8 mouse cellular contexts compared by ENCODE assay signal in the genomic region with DNA sequence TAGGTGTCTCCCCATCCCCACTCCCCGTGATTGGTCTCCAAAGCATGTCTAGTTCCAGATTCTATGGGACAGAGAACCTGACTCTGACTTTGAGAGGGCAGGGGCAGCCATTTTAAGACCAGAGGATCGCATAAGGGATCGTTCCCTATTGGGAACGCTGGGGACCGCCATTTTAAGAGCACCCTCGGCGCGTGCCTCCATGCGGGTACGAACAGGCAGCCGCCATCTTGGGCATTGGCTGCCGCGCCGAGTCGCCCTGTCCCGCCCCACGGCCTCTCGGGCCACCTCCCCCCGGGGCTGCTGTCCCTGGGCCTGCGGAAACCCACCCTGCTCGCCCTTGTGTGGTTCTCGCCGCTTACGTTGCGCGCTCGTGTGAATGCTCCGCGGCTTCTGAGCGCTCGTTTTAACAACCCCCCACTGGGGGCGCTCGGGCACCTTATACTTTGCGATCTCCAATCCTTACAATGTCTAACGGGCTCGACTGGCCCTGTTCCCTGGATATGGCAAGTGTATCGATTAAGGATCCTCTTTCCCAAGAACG. TPM values are rescaled to one million over a fixed set of nuclear protein-coding genes. Genes with fewer than 3 reads are reported as not detected.
DNase-seq lines count a peak whose midpoint lies in the region; ATAC-seq lines count a peak whose summit lies in the region.

Gene Bscl2, plus strand, starts transcription at position 217 of the 541 bp plus-strand sequence.

- peak within 1 kb of the TSS; percentile 98 for H3K27ac ChIP-seq in hindbrain, embryonic 12.5 days

- peak within 1 kb of the TSS; percentile 75 for H3K4me2 ChIP-seq in hindbrain, embryonic 12.5 days (replicated peaks)

- DNase-seq in Muller cell, postnatal 12 days (ENCODE audit: inconsistent ontology term) = peak; percentile 88
- peak; percentile 89 to 92 for DNase-seq in cerebellum, postnatal 10 days
- DNase-seq in frontal cortex, postnatal 14 days (ENCODE audit: low spot score in 2 of 2) = peak; percentile 85 to 87
- DNase-seq in layer of hippocampus, postnatal 14 days (ENCODE audit: low spot score in 2 of 2) = peak; percentile 92
- peak; percentile 88 for DNase-seq in lung, postnatal 10 days
- DNase-seq in ovary, postnatal 14 days (ENCODE audit: low spot score) = peak; percentile 66
- DNase-seq in thymus, postnatal 14 days = peak; percentile 87

- peak within 1 kb of the TSS; percentile 45 for H3K4me3 ChIP-seq in hindbrain, embryonic 12.5 days

- H3K36me3 ChIP-seq in hindbrain, embryonic 12.5 days = peaks cover 42% of the 10 kb centered on the region

- H3K27me3 ChIP-seq in hindbrain, embryonic 12.5 days = no peaks in the 10 kb centered on the region

- H3K4me1 ChIP-seq in hindbrain, embryonic 12.5 days = peaks cover 29% of the 10 kb centered on the region

- H3K9ac ChIP-seq in hindbrain, embryonic 12.5 days = peak within 1 kb of the TSS; percentile 84

- no peaks in the 10 kb centered on the region for H3K9me3 ChIP-seq in hindbrain, embryonic 12.5 days (replicated peaks)

- peak; percentile 76 for ATAC-seq in hindbrain, embryonic 12.5 days (ENCODE audit: low FRiP score)

- WGBS in hindbrain, embryonic 12.5 days = 1% methylated on average over 38 of the region's 38 CpGs

RNA-seq across cellular contexts. Expression of gene Bscl2, which starts in this region (rescaled TPM):
- polyA plus RNA-seq in hindbrain, embryonic 12.5 days (2016; fragmentation: Nextera tagmentation; extraction: Ambion mirVana) = 65.8 and 66.1 TPM in 2 replicates
- 100 to 1,000 TPM in 1 of 2 experiments, 10 to 100 TPM in 1; 96.2 to 107 TPM for total RNA-seq in layer of hippocampus, postnatal 14 days (2021)

Comparison
In these comparisons a context has a peak if more than half of its experiments do, and no peak if none do; other contexts are left out.
1. Peak in every context shown above with its lines: DNase-seq, ATAC-seq, H3K4me3 ChIP-seq and H3K27ac ChIP-seq.